Mouse (Mus musculus): ENCODE data around the gene Tpo.

Tpo gene

DNA sequence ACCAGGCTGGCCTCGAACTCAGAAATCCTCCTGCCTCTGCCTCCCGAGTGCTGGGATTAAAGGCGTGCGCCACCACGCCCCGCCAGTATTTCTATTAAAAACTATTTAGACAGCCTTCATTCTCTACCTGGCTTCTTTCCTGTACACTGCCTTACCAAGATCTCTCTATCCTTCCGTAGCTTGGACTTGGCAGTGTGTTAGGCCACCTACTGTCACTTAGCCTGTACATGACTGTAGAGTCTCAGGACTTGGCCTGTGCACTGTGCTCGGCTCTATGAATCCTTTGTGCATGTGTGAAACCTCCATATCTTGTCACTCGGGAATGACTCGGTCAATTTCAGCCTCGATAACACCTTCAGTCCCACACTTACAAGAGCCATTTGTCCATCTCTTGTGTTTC lies 55.4 kb downstream of the Tpo start:
- in situ Hi-C loops (cut with MseI, MboI): no loop called here

DNA sequence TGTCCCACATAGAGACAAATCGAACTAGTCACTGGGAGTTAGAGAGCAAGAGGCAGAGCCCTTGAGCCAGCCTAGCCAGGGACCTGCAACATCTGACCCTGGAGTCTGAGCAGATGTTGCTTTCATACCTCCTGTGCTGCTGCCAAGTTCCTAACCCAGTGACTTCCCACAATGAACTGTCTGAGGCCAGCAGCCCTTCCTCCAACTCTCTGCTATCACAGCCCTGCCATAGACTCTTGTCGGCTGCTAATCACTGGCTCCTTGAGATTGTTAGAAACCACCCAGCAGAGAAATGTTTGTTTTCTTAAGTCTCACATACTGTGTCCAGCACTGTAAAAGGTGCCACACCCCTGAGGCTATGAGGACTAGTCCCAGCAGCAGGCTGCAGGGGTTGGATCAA lies 56.1 kb downstream of the Tpo start:
- in situ Hi-C loops (cut with MseI, MboI): no loop called here

DNA sequence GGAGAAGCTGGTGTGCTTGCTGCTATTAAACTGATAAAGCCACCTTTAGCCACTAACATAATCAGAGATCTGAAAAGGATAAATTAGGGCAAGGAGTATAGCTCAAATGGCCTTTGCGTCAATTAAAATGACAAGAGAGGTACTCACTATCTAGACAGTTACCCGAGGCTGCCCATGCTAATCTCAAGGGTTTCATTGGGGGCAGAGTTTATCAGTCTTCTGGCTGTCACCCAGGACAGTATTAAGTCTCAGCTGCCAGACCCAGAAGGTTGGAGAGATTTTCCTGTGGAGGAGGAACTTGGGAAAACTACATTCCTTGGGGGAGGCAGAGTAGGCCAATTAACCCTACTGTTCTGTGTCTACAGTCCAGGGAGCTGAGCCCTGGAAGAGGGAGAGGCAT lies 63.1 kb downstream of the Tpo start:
- in situ Hi-C loops (cut with MseI, MboI): no loop called here

DNA sequence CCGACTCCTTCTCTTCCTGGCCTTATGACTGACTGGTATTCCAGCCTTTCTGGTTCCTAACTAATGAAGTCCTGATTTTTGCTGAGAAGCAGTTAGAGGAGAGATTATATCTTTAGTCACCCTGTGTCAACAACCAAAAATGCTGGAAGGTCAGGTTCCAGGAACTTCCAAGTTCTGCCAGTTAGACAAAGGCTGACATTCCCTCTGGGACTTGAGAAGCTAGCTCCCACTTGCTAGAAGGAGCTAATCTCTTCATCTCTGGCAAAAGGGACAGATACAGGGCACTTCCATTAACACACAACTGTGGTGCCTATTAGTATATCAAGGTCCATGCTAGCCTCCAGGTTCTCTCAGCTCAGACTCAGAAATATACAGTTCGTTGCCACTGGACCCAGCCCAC lies 64.6 kb downstream of the Tpo start:
- in situ Hi-C loops (cut with MseI, MboI): no loop called here

DNA sequence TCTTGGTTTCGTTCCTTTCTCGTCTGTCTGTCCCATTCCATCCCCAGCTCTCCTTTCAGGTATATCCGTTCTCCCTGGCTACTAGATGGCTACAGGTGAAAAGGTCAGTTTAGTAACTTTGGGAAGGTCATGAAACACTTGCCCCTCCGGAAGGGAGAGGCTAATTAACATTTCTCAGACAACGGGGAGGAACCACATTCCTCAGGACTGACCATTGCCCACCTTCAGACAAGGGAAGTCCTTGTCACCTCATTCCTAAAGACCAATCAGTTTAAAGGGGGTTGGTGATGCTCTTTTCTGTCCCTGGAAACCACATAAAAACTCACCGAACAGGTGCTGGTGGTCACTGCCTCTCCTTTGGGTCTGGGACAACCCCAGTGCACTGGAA lies 70.3 kb downstream of the Tpo start:
- in situ Hi-C loops (cut with MseI, MboI): no loop called here

DNA sequence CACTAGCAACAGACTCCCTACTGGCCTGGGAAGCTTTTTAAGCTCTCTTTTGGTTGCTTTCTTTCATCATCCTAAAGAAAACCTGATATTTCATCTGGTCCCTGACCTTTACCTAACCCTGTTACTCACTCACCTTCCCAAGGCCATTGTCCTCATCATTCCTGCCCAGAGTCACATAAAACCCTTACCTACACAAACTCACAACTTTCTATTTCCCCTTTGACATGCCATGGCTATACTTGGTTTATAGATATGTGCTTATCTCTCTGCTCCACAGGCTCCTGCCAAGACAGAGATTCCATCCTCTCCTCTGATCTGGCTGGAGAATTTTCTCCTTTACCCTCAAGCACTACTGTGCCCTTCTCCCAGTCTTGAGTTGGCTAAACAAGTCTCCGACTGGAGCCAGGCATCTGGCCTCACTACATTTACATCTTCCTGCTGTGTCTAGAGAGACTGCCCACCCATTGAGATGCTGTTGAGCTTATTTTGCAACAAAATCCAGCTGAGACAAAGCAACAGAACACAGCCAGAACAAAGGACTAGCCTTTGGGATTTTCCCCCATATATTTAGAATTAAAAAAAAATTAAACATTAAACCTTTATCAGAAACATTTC lies 70.8 kb downstream of the Tpo start:
- in situ Hi-C loops (cut with MseI, MboI): no loop called here

DNA sequence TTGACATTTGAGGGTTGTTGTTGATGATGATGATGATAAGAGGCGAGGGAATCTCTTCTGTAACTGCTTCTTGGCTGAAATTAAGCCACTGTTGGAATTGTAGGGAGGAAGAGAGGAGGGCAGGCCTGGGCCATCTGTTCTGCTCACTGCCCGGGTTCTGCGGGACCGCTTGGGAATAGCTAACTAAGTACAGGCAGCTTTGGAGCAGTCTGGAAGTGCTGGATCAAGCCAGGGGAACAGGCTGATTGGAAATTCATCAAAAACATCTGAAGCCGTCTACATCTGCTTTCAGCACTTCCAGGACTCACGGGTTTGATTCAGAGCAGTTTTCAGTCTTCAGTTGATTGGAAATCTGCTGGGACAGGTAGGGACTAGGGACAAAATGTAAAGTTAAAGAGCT lies 74.4 kb downstream of the Tpo start:
- in situ Hi-C loops (cut with MseI, MboI): loop anchor here (10.0 kb wide), 2 partner anchors 307 to 317 kb away; partner anchors contain the start of gene Sntg2 (in 1 of the 2)

DNA sequence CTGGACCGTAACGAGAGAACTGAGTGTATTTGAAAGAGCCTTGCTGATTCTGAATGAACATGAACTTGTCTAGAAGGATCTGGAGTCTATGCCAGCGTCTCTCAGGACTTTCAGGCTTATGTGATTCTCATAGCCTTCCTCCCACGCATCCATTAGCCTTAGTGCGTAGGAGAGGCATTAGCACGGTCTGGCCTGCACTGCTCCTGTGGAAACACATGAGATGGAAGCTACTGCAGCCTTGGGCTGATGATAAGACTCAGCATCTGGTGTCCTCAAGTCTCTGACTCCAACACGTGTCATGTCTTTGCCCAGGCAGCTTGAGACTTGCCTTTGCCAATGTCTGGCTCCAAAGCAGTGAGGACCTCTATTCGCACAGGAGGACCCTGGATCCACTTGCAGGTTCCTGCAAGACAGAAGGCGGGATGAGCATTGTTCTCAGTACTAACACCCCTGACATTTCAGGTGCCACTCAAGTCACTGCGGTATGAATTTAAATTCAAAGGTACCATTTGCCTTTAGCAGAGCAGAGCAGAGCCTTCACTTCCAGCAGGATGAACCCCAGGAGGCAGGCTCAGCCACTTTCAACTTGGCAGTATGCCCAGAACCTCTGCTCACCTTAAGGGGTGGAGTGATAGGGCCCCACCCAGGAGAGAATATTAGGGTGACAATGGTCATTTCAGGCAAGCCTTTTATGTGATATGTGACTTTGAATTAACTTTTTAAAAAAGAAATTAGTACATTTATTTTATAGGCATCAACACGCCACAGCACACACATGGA lies 77.5 kb downstream of the Tpo start:
- in situ Hi-C loops (cut with MseI, MboI): loop anchor here (10.0 kb wide), 2 partner anchors 310 to 320 kb away; partner anchors contain the start of gene Sntg2 (in 1 of the 2)

DNA sequence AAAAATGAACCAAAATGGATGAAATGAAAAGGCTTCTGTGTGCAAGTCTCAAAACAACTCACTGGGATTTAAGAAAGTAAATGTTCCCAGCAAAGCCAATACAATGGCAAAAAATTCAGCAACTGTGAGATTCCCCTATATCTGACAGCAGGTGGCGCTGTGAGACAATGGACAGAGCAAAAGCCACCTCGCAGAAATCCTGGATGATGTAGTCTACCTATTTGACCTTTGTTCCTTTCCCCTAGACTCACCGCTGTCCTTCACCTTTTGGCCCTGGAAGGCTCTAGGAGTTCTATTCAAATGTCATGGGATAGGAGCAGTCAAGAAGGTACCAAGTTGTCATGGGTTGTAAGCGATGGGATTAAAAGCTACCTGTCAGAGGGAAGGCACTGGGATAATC lies 82.2 kb downstream of the Tpo start:
- in situ Hi-C loops (cut with MseI, MboI): loop anchor here (10.0 kb wide), 2 partner anchors 315 to 325 kb away; partner anchors contain the start of gene Sntg2 (in 1 of the 2)

DNA sequence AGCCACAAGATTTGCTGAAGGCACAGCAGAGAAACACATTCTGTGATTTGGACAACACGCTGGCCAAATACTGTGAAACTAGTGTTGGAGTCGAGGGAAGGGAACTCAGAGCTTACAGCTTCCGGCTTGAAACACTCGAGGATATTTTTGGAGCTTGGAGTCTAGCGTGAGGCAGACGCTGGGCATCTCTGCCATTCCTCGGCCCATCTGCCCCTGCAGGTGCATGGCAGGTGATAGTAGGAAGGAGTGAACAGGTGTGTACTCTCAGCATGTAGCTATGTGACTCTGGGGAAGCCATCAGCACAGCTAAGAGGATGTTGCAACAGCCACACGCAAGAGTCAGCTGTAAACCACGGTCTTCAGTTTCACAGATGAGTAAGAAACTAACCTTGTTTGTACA lies 82.6 kb downstream of the Tpo start:
- in situ Hi-C loops (cut with MseI, MboI): loop anchor here (10.0 kb wide), 2 partner anchors 315 to 325 kb away; partner anchors contain the start of gene Sntg2 (in 1 of the 2)

DNA sequence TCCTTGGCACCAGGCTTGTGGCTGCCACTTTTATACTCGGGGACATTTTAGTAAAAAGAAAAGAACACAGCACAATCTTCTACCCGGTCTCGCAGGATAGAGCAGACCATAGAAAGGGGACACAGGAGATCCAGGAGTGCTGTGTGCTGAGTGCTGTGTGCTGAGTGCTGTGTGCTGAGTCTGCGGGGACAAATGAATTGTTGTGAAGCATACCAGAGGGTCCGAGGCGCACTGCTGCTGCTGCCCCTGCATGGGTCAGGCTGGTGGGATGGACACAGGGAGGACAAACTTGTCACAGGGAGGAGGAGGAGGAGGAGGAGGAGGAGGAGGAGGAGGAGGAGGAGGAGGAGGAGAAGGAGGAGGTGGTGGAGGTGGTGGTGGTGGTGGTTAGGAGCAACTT lies 83.6 kb downstream of the Tpo start:
- in situ Hi-C loops (cut with MseI, MboI): no loop called here

DNA sequence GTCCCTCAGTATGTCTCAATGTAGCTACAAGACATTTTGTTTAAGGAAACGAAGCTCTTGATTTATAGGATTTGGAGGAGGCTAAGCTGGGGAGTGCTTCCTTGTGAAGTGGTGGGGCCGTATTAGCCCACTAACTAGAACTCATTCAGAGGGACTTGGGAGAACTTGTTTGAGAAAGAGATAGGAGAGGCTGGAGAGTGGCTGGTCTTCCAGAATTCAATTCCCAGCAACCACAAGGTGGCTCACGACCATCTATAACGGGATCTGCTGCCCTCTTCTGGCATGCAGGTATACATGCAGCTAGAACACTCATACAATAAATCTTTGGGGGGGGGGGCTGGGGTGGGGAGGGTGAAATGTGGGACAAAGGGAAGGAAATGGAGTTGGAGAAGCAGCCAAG lies 92.3 kb downstream of the Tpo start:
- in situ Hi-C loops (cut with MseI, MboI): no loop called here

DNA sequence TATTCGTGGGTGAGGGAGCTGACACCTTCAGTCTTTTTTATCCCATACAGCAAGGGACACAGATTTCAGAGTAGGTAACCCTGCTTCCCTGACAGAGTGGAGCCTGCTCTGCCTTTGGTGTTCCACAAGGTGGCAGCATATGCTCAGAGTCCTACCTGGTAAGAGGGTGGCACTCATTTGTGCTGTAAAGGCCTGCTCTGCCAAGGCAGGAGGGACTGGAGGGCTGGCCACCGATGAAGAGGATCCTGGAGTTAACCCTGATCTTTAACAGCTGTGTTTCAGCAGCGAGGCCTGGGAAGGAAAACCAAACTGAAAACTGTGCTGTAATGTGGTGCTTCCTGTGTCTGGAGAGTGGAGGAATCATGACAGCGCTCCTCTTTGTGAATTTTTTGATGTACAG lies 92.9 kb downstream of the Tpo start:
- in situ Hi-C loops (cut with MseI, MboI): loop anchor here (5.0 kb wide), 1 partner anchor 122 kb away; no protein-coding TSS in a partner anchor

DNA sequence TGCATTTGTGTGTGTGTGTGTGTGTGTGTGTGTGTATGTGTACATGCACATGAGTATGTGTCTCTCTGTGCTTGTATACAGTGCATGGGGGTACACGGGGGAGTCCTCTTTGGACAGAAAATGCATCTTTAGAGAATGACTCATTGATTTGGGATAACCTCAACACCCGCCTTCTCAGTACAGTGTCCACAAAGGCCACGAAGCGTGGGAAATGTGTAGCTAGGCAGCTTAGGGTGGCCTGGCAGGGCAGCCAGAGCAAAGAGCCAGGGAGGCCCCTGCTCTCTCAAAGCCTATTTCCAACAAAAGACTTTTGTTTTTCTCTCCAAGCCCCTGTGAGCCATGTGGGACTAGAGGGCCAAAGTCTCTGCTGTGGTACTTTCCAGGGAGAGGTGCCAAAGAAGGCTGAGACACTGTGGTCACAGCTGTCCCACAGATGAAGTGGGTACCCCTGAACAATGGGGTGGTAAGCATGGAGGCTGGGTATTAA lies 95.8 kb downstream of the Tpo start:
- in situ Hi-C loops (cut with MseI, MboI): loop anchor here (5.0 kb wide), 1 partner anchor 119 kb away; no protein-coding TSS in a partner anchor

DNA sequence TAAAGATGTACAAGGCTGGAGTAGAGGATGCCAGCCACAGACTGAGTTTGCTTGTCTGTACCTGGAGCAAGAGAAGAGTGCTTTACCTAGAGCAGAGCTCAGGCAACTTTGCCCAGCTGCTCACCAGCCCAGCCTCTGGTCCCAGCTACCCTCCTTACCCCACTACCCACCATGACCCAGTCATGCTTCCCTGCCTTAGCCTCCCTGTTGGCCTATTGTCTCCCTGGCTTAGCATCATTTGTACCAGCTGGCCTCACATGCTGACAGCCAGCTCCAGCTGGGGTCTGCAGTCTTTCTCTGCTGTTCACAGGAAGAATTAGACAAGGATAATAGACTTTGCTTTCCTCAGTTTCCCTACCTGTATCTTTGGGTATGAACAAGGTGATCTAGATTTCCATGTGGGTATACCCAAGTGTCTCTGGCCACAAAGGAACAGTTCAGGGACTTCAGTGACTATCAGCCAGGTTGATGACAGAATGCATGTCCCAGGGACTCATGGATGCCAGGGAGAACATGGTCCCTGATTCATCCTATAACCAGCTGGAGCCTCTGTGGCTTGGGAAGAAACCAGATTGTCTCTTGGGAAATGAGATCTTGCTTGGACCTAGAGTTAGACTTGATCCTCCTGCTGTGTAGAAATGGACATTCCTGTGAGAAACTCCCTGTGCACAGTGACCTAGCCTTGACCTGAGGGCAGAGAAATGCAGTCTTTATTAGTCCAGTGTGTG lies 96.4 kb downstream of the Tpo start:
- in situ Hi-C loops (cut with MseI, MboI): loop anchor here (5.0 kb wide), 1 partner anchor 119 kb away; no protein-coding TSS in a partner anchor

DNA sequence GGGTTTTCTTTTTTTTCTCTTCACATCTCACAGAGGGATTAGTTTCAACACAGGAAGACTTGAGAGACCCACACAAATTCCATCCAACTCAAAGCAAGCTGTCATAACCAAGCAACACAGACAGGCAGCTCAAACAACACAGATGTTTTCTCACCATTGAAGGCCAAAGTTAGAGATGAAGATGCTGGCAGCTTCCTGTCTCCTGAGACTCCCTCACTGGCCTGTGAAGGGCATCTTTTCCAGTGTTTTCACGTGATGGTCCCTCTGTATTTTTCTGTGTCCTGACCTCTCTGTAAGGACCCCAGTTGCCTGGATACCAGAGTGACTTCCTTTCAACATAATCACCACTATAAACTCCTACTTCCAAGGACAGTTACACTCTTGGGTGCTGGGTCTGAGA lies 97.0 kb downstream of the Tpo start:
- in situ Hi-C loops (cut with MseI, MboI): loop anchor here (5.0 kb wide), 1 partner anchor 118 kb away; no protein-coding TSS in a partner anchor

DNA sequence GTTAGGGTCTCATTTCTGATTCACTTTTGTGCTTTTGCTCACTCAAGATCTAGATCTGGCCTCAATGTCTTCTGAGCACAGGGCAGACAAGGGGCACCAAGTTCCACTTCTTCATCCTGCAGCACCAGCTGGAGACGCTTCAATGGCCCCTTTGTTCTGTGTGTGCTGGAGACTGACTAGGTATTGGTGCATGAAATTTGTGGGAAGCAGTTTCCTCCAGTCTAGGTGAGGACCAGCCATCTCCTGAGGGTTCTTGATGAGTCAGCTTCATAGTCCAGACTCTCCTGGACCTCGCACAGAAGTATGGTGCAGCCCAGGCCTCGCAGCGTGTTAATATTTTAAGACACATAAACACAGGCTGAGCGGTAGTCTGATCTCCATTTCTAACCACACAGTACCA lies 97.7 kb downstream of the Tpo start:
- in situ Hi-C loops (cut with MseI, MboI): loop anchor here (5.0 kb wide), 1 partner anchor 117 kb away; no protein-coding TSS in a partner anchor

DNA sequence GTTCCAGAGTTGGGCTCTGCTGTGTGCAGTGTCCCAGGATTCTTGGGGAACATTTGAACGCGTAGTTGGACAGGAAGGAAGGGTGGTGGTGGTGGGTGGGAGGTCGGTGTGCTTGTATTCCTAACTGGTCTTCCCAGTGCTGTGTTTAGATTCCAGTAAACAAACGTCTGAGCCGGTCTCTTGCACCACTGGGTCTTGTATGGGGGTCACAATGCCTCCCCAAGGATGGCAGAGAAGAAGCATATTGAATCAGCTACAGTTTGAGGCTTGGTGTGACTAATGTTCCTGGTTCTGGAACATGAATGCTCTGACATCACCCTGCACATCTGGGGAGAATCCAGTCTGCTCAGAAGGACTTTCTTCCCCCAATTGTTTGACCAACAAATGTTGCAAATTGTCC lies 101.9 kb downstream of the Tpo start:
- in situ Hi-C loops (cut with MseI, MboI): no loop called here

DNA sequence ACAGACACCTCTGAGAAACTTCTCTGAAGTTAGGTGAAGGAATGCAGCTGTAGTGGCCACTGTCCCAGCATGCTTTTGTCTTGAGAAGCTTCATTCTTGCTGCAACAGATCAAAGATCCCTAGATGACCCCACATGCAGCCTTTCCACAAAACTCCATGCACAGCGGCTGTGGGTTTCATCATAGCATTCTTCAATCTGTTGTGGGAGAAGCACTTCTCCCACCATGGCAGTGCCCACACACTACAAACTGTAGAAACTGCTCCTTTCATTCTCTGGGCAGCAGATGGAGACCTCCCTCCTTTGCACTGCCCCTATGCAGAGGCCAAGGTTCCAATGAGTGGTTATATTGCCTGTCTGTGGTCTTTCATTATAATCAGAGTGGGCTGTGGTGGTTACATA lies 103.3 kb downstream of the Tpo start:
- in situ Hi-C loops (cut with MseI, MboI): no loop called here

DNA sequence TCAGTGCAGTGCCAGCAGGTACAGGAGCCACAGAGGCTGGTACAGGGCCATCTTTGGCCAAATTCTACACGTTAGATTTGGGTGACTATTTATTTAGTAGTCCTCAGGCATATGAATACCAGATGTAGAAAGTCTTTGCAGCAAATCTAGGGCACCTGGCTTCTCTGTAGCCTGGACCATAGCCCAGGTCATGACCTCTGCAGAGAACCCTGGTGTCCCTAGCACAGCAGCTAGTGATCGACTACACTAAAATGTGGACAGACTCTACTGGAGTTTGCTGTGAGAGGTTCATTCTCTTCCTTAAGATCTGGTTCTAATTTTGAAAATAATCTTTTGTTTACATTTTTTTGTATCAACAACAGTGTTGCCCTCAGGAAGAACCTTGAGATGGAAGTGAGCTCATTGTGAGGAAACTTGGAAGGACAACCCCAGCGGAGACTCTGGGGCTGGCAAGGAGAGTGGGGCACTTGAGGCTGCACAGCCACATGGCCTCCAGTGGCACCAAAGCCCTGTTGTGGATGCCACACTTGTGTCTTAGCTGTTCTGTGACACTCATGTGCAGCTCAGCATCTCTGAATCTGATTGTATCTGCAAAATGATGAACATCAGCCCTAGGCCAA lies 104.6 kb downstream of the Tpo start:
- in situ Hi-C loops (cut with MseI, MboI): no loop called here

DNA sequence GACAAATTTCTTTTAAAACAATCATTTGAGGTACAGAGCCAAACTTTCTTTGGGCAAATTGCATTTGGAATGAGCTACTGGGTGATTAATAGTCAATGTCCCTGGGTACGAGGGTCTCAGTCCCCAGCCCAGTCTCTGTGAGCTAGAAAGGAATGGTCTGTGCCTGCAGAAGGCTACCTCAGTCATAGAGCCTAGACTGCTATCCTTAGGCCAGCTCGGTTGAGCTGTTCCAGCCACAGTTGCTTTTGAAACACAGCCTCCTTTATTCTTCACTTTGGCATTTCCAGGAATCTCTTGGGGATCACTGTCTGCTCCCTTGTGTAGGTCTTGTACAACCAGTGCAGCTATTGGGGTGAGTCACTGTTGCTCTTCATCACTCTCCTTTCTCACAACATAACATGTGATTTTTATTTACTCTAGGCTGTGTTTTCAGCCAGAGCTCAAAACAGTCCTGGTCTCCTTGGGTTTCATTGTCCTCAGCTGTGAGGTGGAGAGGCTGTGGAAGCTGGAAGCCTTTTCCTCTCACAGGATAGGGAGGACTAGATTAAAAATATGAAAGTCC lies 108.1 kb downstream of the Tpo start:
- in situ Hi-C loops (cut with MseI, MboI): no loop called here
